Mouse (Mus musculus) heart, embryonic 14.5 days (tissue): ENCODE results near the gene Milr1. TPM values are rescaled to one million over a fixed set of nuclear protein-coding genes. Genes with fewer than 3 reads are reported as not detected.

ENCODE experiments used
- ATAC-seq: fragments of 200-750 bp; cut with Nextera tagmentation; 2 replicates; pipeline ENCODE4 v1.8.0; 2017; ENCODE audit warnings: low read depth, moderate TSS enrichment; ENCODE audit not compliant: insufficient number of reproducible peaks, insufficient read depth, low FRiP score
- H3K27ac ChIP-seq, 2 experiments: fragments of 200-500 bp in 1 of 2; fragments of 300-500 bp in 1 of 2; sonication (generic) in 1 of 2; replicated peaks in 1 of 2; 2 replicates each; pipeline ENCODE4 v1.5.1; 2012 to 2014; ENCODE audit warnings: low read depth in 2 of 2, low read length in 2 of 2, control low read depth in 1 of 2, mild to moderate bottlenecking in 1 of 2, mixed read lengths in 1 of 2; ENCODE audit not compliant: control insufficient read depth in 1 of 2, insufficient read depth in 1 of 2
- H3K27me3 ChIP-seq: fragments of 300-500 bp; sonication (generic); 2 replicates; pipeline ENCODE4 v1.6.1; 2014; ENCODE audit warnings: mild to moderate bottlenecking, low read length, control low read depth; ENCODE audit not compliant: control insufficient read depth, insufficient read depth
- H3K36me3 ChIP-seq: fragments of 300-500 bp; sonication (generic); 2 replicates; pipeline ENCODE4 v1.6.1; 2014; ENCODE audit warnings: mild to moderate bottlenecking, control low read depth, low read length, mixed read lengths; ENCODE audit not compliant: control insufficient read depth, insufficient read depth
- H3K4me1 ChIP-seq, 2 experiments: fragments of 200-500 bp in 1 of 2; fragments of 300-500 bp in 1 of 2; sonication (generic) in 1 of 2; 2 replicates each; pipeline ENCODE4 v1.6.1; 2012 to 2014; ENCODE audit warnings: low read length in 2 of 2, control low read depth in 1 of 2, mixed read lengths in 1 of 2; ENCODE audit not compliant: control insufficient read depth in 2 of 2, insufficient read depth in 2 of 2
- H3K4me2 ChIP-seq: fragments of 300-500 bp; sonication (generic); 2 replicates; pipeline ENCODE4 v1.6.1; 2014; ENCODE audit warnings: mild to moderate bottlenecking, low read length
- H3K4me3 ChIP-seq, 2 experiments: fragments of 200-500 bp in 1 of 2; fragments of 300-500 bp in 1 of 2; sonication (generic) in 1 of 2; 2 replicates each; pipeline ENCODE4 v1.5.1; 2012 to 2014; ENCODE audit warnings: low read length in 2 of 2, mild to moderate bottlenecking in 2 of 2, control low read depth in 1 of 2, low read depth in 1 of 2, moderate library complexity in 1 of 2; ENCODE audit not compliant: control insufficient read depth in 1 of 2, insufficient read depth in 1 of 2
- H3K9ac ChIP-seq: fragments of 300-500 bp; sonication (generic); 2 replicates; pipeline ENCODE4 v1.6.1; 2014; ENCODE audit warnings: mild to moderate bottlenecking, low read length
- H3K9me3 ChIP-seq: fragments of 300-500 bp; sonication (generic); 2 replicates; pipeline ENCODE4 v1.6.1; 2016; ENCODE audit warnings: low read length, control low read depth; ENCODE audit not compliant: control insufficient read depth
- WGBS: fragments of 180-500 bp; shearing (Covaris S2); extraction: QIAGEN DNeasy Blood & Tissue Kit; methylation state at CpG from one replicate; pipeline ENCODE4 v1.1.7; 2014; 5-methylcytosine and 5-hydroxymethylcytosine counted together
- microRNA-seq: library from miRNA; unstranded; fragments of <30 nt; microRNA quantifications from one replicate; pipeline ENCODE4, GENCODE M21; 2016
- polyA plus RNA-seq: library from polyadenylated mRNA; unstranded; fragments of >200 nt; fragmentation: Nextera tagmentation; extraction: Ambion mirVana; gene quantifications from 2 replicates; pipeline ENCODE4 v1.2.1, GENCODE M21; 2014

Milr1 gene
- polyA plus RNA-seq, 1 experiment from 2014 or later = 1.6 TPM

GRCm38 (mm10) chr11:106815331-106815730 lies 64.3 kb downstream of the Milr1 start:
- Histone ChIP-seq H3K4me2 (no peak overlapping the region), H3K4me1 (peaks cover 3 to 22% of the 10 kb centered on the region in 2 experiments), H3K9me3 (no peaks in the 10 kb centered on the region), H3K9ac (no peak overlapping the region), H3K27ac (no peak overlapping the region), H3K4me3 (no peak overlapping the region), H3K36me3 (peaks cover 92% of the 10 kb centered on the region), H3K27me3 (no peaks in the 10 kb centered on the region)
- 92% methylated on average over 2 of the region's 2 CpGs for WGBS
- ATAC-seq = no peak

- 57% methylated on average over 2 of the region's 2 CpGs for WGBS
- Histone ChIP-seq H3K4me2 (no peak overlapping the region), H3K36me3 (peaks cover 92% of the 10 kb centered on the region)
These were observed 64.7 kb downstream of the Milr1 start for GRCm38 (mm10) chr11:106815761-106816160.

GRCm38 (mm10) chr11:106816316-106816715 lies 65.3 kb downstream of the Milr1 start:
- no peak overlapping the region for H3K9ac ChIP-seq
- no peak overlapping the region for H3K4me3 ChIP-seq
- H3K27me3 ChIP-seq = no peaks in the 10 kb centered on the region
- no peak overlapping the region for H3K27ac ChIP-seq
- ATAC-seq = no peak
- H3K9me3 ChIP-seq = no peaks in the 10 kb centered on the region
- H3K4me2 ChIP-seq = no peak overlapping the region
- peaks cover 92% of the 10 kb centered on the region for H3K36me3 ChIP-seq
- WGBS = 72% methylated on average over 7 of the region's 7 CpGs
- H3K4me1 ChIP-seq = peaks cover 6 to 28% of the 10 kb centered on the region in 2 experiments

More at GRCm38 (mm10) chr11:106815761-106816160, 64.7 kb downstream of the Milr1 start:
- Histone ChIP-seq H3K27ac (no peak overlapping the region), H3K27me3 (no peaks in the 10 kb centered on the region), H3K9me3 (no peaks in the 10 kb centered on the region), H3K9ac (no peak overlapping the region), H3K4me1 (peaks cover 3 to 22% of the 10 kb centered on the region in 2 experiments), H3K4me3 (no peak overlapping the region)
- no peak for ATAC-seq

GRCm38 (mm10) chr11:106817156-106817555 lies 66.1 kb downstream of the Milr1 start:
- WGBS = 86% methylated on average over 3 of the region's 3 CpGs
- H3K36me3 ChIP-seq = peaks cover 89% of the 10 kb centered on the region

GRCm38 (mm10) chr11:106817808-106818207 lies 66.8 kb downstream of the Milr1 start:
- WGBS = 77% methylated on average over 6 of the region's 6 CpGs
- H3K36me3 ChIP-seq = peaks cover 89% of the 10 kb centered on the region
- peaks cover 6 to 38% of the 10 kb centered on the region in 2 experiments for H3K4me1 ChIP-seq
- H3K9ac ChIP-seq = no peak overlapping the region
- no peak overlapping the region; the same call in 1 of the 2 replicates for H3K4me2 ChIP-seq
- H3K27ac ChIP-seq = no peak overlapping the region; a peak in 1 of 4 replicates
- H3K27me3 ChIP-seq = no peaks in the 10 kb centered on the region
- no peak overlapping the region for H3K4me3 ChIP-seq
- ATAC-seq = no peak
- H3K9me3 ChIP-seq = no peaks in the 10 kb centered on the region

More at GRCm38 (mm10) chr11:106817156-106817555, 66.1 kb downstream of the Milr1 start:
- Histone ChIP-seq H3K4me1 (peaks cover 6 to 32% of the 10 kb centered on the region in 2 experiments), H3K27me3 (no peaks in the 10 kb centered on the region), H3K27ac (no peak overlapping the region), H3K9me3 (no peaks in the 10 kb centered on the region), H3K4me3 (no peak overlapping the region), H3K4me2 (no peak overlapping the region), H3K9ac (no peak overlapping the region)
- ATAC-seq = no peak

- Histone ChIP-seq H3K4me2 (peak overlapping the region; percentile 43), H3K36me3 (peaks cover 89% of the 10 kb centered on the region), H3K4me1 (peaks cover 6 to 38% of the 10 kb centered on the region in 2 experiments), H3K9ac (0 out of 2 replicates have a peak overlapping the region, but pooled peaks have one; percentile 31), H3K9me3 (no peaks in the 10 kb centered on the region), H3K27me3 (no peaks in the 10 kb centered on the region), H3K27ac (peak overlapping the region; percentile 42 to 58; a peak in 3 of 4 replicates), H3K4me3 (no peak overlapping the region)
- 0 out of 2 replicates have a peak, but pooled peaks have one; percentile 51 for ATAC-seq
- 3% methylated on average over 9 of the region's 9 CpGs for WGBS
These were observed 67.3 kb downstream of the Milr1 start for GRCm38 (mm10) chr11:106818341-106818740.

Small RNA genes lying within 50 kb of the gene (microRNA-seq; reads per million reads assigned to microRNA genes)
- gene Gm25994 (not detected), gene Mir3064 (7.3 reads per million, percentile 19 among the genes with 10 or more reads in this experiment)

Other genes starting within 250 kb of the Milr1 start
- gene Tex2, start 137.8 kb upstream of the Milr1 start, polyA plus RNA-seq = 13.5 and 14.4 TPM in 2 replicates
- 69.9 and 79.5 TPM in 2 replicates for gene Pecam1, start 598 bp upstream of the Milr1 start, polyA plus RNA-seq
- 7.4 and 10.0 TPM in 2 replicates for gene Polg2, start 28.3 kb downstream of the Milr1 start, polyA plus RNA-seq
- 232 and 251 TPM in 2 replicates for gene Ddx5, start 38.0 kb downstream of the Milr1 start, polyA plus RNA-seq
- 12.9 and 14.4 TPM in 2 replicates for gene Cep95, start 38.0 kb downstream of the Milr1 start, polyA plus RNA-seq
- 16.5 and 17.4 TPM in 2 replicates for gene Smurf2, start 169.5 kb downstream of the Milr1 start, polyA plus RNA-seq
- 228 and 258 TPM in 2 replicates for gene Kpna2, start 248.3 kb downstream of the Milr1 start, polyA plus RNA-seq